ENCODE assay signal across 23 mouse cellular contexts in the genomic region with DNA sequence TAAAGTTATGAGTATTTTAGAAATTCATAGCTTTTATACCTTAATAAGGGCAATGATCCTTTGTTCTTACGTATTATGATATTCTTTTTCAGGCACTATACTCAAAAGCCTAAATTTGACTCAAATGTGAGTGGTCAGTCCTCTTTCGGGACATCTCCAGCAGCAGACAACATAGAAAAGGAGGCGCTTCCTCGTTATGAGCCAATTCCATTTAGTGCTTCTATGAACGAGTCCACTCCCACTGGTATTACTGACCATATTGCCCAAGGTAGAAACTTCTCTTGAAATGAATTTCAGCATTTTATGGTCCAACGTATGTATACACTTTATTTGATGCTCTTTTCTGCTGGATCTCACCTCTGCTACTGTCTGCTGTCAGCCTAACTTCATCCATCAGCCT.
"Had no signal": no experiment of that assay in that cellular context is flagged by ENCODE, and none has a peak within 500 bp of the region (broad histone marks: within the 10 kb centered on the region; RNA-seq: fewer than 3 reads in every experiment).

No protein-coding gene starts in this region.

- DNase-seq: forebrain, postnatal 0 days; gastrocnemius, postnatal 14 days; gastrocnemius, postnatal 36 days; heart, adult 18-20 months; heart, postnatal 14 days; heart, postnatal 36 days; kidney, adult 18-20 months; kidney, adult 8-10 months; kidney, postnatal 14 days; kidney, postnatal 36 days; layer of hippocampus, adult 9-11 months; layer of hippocampus, postnatal 36 days; left cerebral cortex, postnatal 4 days had no signal

- ATAC-seq: forebrain, postnatal 0 days; hindbrain, postnatal 0 days; intestine, embryonic 16.5 days had no signal

- H3K9ac ChIP-seq: forebrain, postnatal 0 days; heart, embryonic 13.5 days; heart, embryonic 15.5 days; hindbrain, embryonic 13.5 days; hindbrain, embryonic 15.5 days; limb, embryonic 13.5 days; limb, embryonic 15.5 days had no signal

- H3K27ac ChIP-seq: heart, embryonic 10.5 days; heart, embryonic 13.5 days; heart, embryonic 15.5 days; hindbrain, embryonic 13.5 days; hindbrain, embryonic 15.5 days; hindbrain, postnatal 0 days; kidney, postnatal 0 days; limb, embryonic 13.5 days; limb, embryonic 15.5 days had no signal

- H3K4me3 ChIP-seq: heart, embryonic 10.5 days; heart, embryonic 13.5 days; heart, embryonic 15.5 days; hindbrain, embryonic 13.5 days; hindbrain, embryonic 15.5 days; limb, embryonic 13.5 days; limb, embryonic 15.5 days had no signal

- H3K4me2 ChIP-seq: heart, embryonic 13.5 days; heart, embryonic 15.5 days; hindbrain, embryonic 13.5 days; hindbrain, embryonic 15.5 days; limb, embryonic 13.5 days; limb, embryonic 15.5 days had no signal

- H3K4me1 ChIP-seq: hindbrain, embryonic 13.5 days; hindbrain, embryonic 15.5 days; limb, embryonic 15.5 days had no signal

- H3K9me3 ChIP-seq: heart, embryonic 10.5 days; heart, embryonic 13.5 days; heart, embryonic 15.5 days; hindbrain, embryonic 13.5 days; hindbrain, embryonic 15.5 days; limb, embryonic 13.5 days; limb, embryonic 15.5 days had no signal

- H3K27me3 ChIP-seq: heart, embryonic 13.5 days; heart, embryonic 15.5 days; hindbrain, embryonic 13.5 days; hindbrain, embryonic 15.5 days; limb, embryonic 13.5 days; limb, embryonic 15.5 days had no signal
